ENCODE assay signal across 9 mouse cellular contexts in genomic region chr16:31570311-31571139, GRCm38 (mm10).
DNase-seq lines count a peak whose midpoint lies in the region; ATAC-seq and TF ChIP-seq lines count a peak whose summit lies in the region.
"Had no signal": no experiment of that assay in that cellular context is flagged by ENCODE, and none has a peak within 500 bp of the region (broad histone marks: within the 10 kb centered on the region; RNA-seq: fewer than 3 reads in every experiment).

No protein-coding gene starts in this region.

- 0 out of 2 replicates have a peak, but pooled peaks have one; percentile 56 for ATAC-seq in hindbrain, postnatal 0 days
- no peak for ATAC-seq in hindbrain, embryonic 13.5 days (ENCODE audit: low FRiP score)
- peak; percentile 71 for ATAC-seq in granulocyte monocyte progenitor cell, adult 5-6 weeks (replicated peaks; ENCODE audit: poor library complexity, severe bottlenecking)

- WGBS in hindbrain, postnatal 0 days = 85% methylated on average over 20 of the region's 20 CpGs
- WGBS in hindbrain, embryonic 13.5 days = 94% methylated on average over 20 of the region's 20 CpGs

- no peak for TF ChIP-seq CTCF in hindbrain, postnatal 0 days (IDR thresholded peaks at IDR 0.05; ENCODE audit: low read depth)

- H3K9me3 ChIP-seq in hindbrain, postnatal 0 days (ENCODE audit: low read length) = no peaks in the 10 kb centered on the region
- H3K9me3 ChIP-seq in hindbrain, embryonic 13.5 days = no peaks in the 10 kb centered on the region
- H3K9me3 ChIP-seq: limb, embryonic 12.5 days had no signal

- H3K27me3 ChIP-seq in hindbrain, postnatal 0 days (ENCODE audit: insufficient read depth, low read length) = no peaks in the 10 kb centered on the region
- no peaks in the 10 kb centered on the region for H3K27me3 ChIP-seq in hindbrain, embryonic 13.5 days
- H3K27me3 ChIP-seq: limb, embryonic 12.5 days had no signal

- no peak overlapping the region for H3K4me2 ChIP-seq in hindbrain, postnatal 0 days (ENCODE audit: low read depth, low read length)
- H3K4me2 ChIP-seq in hindbrain, embryonic 13.5 days = no peak overlapping the region
- H3K4me2 ChIP-seq: limb, embryonic 12.5 days had no signal

- no peak overlapping the region for H3K9ac ChIP-seq in hindbrain, postnatal 0 days (replicated peaks; ENCODE audit: low read length)
- no peak overlapping the region for H3K9ac ChIP-seq in hindbrain, embryonic 13.5 days
- H3K9ac ChIP-seq: limb, embryonic 12.5 days had no signal

- H3K4me1 ChIP-seq in hindbrain, postnatal 0 days (ENCODE audit: insufficient read depth, low read length) = no peaks in the 10 kb centered on the region
- H3K4me1 ChIP-seq in hindbrain, embryonic 13.5 days (replicated peaks) = peaks cover 2% of the 10 kb centered on the region; the same call in 1 of the 2 replicates
- peaks cover 2% of the 10 kb centered on the region; the same call in 1 of the 2 replicates for H3K4me1 ChIP-seq in brown adipose tissue, adult 24 weeks (ENCODE audit: control insufficient read depth, insufficient read depth, insufficient read length, low read length)

- H3K27ac ChIP-seq in hindbrain, postnatal 0 days = no peak overlapping the region
- no peak overlapping the region for H3K27ac ChIP-seq in hindbrain, embryonic 13.5 days
- H3K27ac ChIP-seq in brown adipose tissue, adult 24 weeks (replicated peaks; ENCODE audit: low read depth, low read length) = peak overlapping the region; percentile 52
- H3K27ac ChIP-seq: limb, embryonic 12.5 days had no signal

- DNase-seq in hindbrain, postnatal 0 days (ENCODE audit: low spot score) = peak; percentile 65
- peak; percentile 52 for DNase-seq in Muller cell, postnatal 12 days (ENCODE audit: inconsistent ontology term)
- no peak for DNase-seq in spleen, postnatal 14 days (ENCODE audit: low spot score in 2 of 2)
- DNase-seq in lung, adult 18-20 months = no peak
- DNase-seq in spleen, adult 18-20 months = no peak

- H3K4me3 ChIP-seq in hindbrain, postnatal 0 days (ENCODE audit: low read length) = no peak overlapping the region
- H3K4me3 ChIP-seq in hindbrain, embryonic 13.5 days = no peak overlapping the region
- peak overlapping the region; percentile 27 for H3K4me3 ChIP-seq in brown adipose tissue, adult 24 weeks (ENCODE audit: insufficient read depth, low read depth, low read length)
- H3K4me3 ChIP-seq: limb, embryonic 12.5 days had no signal

- H3K36me3 ChIP-seq in hindbrain, postnatal 0 days (ENCODE audit: insufficient read depth, low read length) = no peaks in the 10 kb centered on the region
- H3K36me3 ChIP-seq in hindbrain, embryonic 13.5 days = no peaks in the 10 kb centered on the region
- H3K36me3 ChIP-seq: limb, embryonic 12.5 days had no signal

Comparison
In these comparisons a context has a peak if more than half of its experiments do, and no peak if none do; other contexts are left out.
1. DNase-seq: peak in hindbrain, postnatal 0 days (single experiment) and Muller cell, postnatal 12 days (single experiment); none in spleen, postnatal 14 days (0 of 2), lung, adult 18-20 months (0 of 2) and spleen, adult 18-20 months (0 of 2).